Mouse (Mus musculus): ENCODE data around the gene Rabepk.
"Not testable (repeated sequence)": the region's sequence is repeated elsewhere in the genome, so short reads cannot be mapped to it uniquely, and the experiment has no call there.

The Rabepk gene

GRCm38 (mm10) chr2:34803746-34804145, 4.0 kb upstream of the Rabepk start:
- DNase-seq: no peak

- DNase-seq: peak; percentile 47 to 53
Observed at GRCm38 (mm10) chr2:34802565-34803245, 3.0 kb upstream of the Rabepk start.

GRCm38 (mm10) chr2:34801516-34802482, 2.1 kb upstream of the Rabepk start:
- peak; percentile 98 for DNase-seq

- DNase-seq: no peak
Observed at GRCm38 (mm10) chr2:34800371-34800770, 659 bp upstream of the Rabepk start.

GRCm38 (mm10) chr2:34795426-34795825, 4.3 kb downstream of the Rabepk start:
- no peak for DNase-seq

GRCm38 (mm10) chr2:34794511-34794910, 5.2 kb downstream of the Rabepk start:
- no peak for DNase-seq

- not testable (repeated sequence) for DNase-seq
Observed at GRCm38 (mm10) chr2:34792543-34792942, 7.2 kb downstream of the Rabepk start.

GRCm38 (mm10) chr2:34790282-34790681, 9.4 kb downstream of the Rabepk start:
- DNase-seq: no peak

- peak; percentile 32 to 64 for DNase-seq
Observed at GRCm38 (mm10) chr2:34784085-34784484, 15.6 kb downstream of the Rabepk start.

GRCm38 (mm10) chr2:34783064-34784020, 16.4 kb downstream of the Rabepk start:
- no peak for DNase-seq

GRCm38 (mm10) chr2:34777237-34777868, 22.4 kb downstream of the Rabepk start:
- no peak for DNase-seq

GRCm38 (mm10) chr2:34774493-34774892, 25.2 kb downstream of the Rabepk start:
- DNase-seq: no peak

GRCm38 (mm10) chr2:34773673-34774072, 26.0 kb downstream of the Rabepk start:
- DNase-seq: no peak

- no peak for DNase-seq
Observed at GRCm38 (mm10) chr2:34772252-34773235, 27.2 kb downstream of the Rabepk start.

- peak; percentile 99 to 100 for DNase-seq
Observed at GRCm38 (mm10) chr2:34771368-34772226, 28.1 kb downstream of the Rabepk start, which contains the start of gene Hspa5. Gene Hspa5, plus strand, starts transcription at chr2:34771970.

- DNase-seq: no peak
Observed at GRCm38 (mm10) chr2:34770951-34771350, 28.8 kb downstream of the Rabepk start.

- no peak for DNase-seq
Observed at GRCm38 (mm10) chr2:34770049-34770448, 29.7 kb downstream of the Rabepk start.

- DNase-seq: no peak
Observed at GRCm38 (mm10) chr2:34764801-34765200, 34.9 kb downstream of the Rabepk start.

GRCm38 (mm10) chr2:34762872-34763271, 36.8 kb downstream of the Rabepk start:
- DNase-seq: no peak

GRCm38 (mm10) chr2:34762174-34762573, 37.5 kb downstream of the Rabepk start:
- DNase-seq: no peak

Data from lung, postnatal 4 days (tissue).